Mouse (Mus musculus): ENCODE data around the gene Smdt1. TPM values are rescaled to one million over a fixed set of nuclear protein-coding genes. Genes with fewer than 3 reads are reported as not detected.
A peak's percentile ranks its signal among the peaks of the same experiment; 100 is the strongest.

The Smdt1 gene
- total RNA-seq, 2 experiments from 2014 or later, result 138 to 144 TPM

DNA sequence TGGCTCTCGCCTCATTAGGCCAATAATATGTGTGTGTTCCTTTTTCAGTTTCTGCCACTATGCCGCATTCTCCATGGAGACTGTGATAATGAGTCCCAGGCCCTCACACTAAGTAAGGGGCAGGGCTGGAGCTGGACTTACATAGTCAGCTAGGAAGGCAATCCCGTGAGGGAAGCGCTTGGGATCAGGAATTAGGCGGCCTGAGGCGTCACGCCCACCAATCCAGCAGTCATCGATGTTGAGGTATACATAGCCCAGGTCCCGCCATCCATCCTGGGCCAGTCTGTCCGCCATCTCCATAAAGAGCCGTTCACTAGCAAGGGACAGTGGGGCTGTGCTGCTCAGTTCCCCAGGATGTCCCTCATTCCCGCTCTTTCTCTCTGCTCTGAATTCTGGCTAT, 2.1 kb upstream of the Smdt1 start:
- no peak overlapping the region for H3K4me3 ChIP-seq
- TF ChIP-seq CTCF (conservative IDR thresholded peaks at IDR 0.05), result no peak
- no peak overlapping the region for H3K27ac ChIP-seq
- no peak for DNase-seq (ENCODE audit: low spot score in 2 of 2)

DNA sequence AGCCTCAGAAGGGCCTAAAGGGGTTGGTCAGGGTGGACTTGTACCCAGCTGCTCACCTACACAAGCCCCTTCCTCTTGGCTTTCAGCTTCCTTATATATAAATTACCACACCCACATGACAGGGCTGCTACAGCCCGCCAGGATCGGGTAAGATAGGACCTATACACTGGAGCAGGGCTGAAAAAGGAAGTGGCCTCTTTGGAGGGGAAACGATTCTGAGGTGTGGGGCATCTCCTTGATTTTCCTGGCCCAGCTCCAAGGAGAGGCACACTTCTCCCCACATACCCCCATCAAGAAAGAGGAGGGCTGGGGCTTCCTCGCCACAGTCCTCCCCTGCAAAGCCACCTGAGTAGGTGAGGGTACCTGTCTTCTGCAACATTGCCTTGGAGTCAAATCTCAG, 884 bp upstream of the Smdt1 start:
- peak overlapping the region; percentile 79; the same call in 1 of the 2 replicates for H3K27ac ChIP-seq
- H3K4me3 ChIP-seq, result peak overlapping the region; percentile 94
- no peak for TF ChIP-seq CTCF (conservative IDR thresholded peaks at IDR 0.05)
- DNase-seq (ENCODE audit: low spot score in 2 of 2), result no peak

DNA sequence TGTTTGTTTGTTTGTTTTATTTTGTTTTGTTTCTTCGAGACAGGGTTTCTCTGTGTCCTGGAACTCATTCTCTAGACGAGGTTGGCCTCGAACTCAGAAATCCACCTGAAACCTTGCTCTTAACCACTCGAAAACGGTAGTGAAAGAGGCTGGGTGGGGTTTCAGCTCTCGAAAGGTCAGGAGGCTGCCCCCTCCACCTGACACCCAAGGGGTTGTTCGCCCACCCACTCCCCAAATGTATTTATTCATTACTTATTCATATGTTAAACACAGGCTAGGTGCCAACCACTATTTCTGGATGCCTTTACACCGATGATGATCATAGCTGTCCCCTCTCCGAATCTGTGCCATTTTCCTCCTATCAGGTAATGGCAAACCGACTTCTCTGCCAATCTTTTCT, 391 bp downstream of the Smdt1 start:
- TF ChIP-seq CTCF (conservative IDR thresholded peaks at IDR 0.05), result no peak
- DNase-seq (ENCODE audit: low spot score in 2 of 2), result no peak
- Histone ChIP-seq H3K27ac (peak overlapping the region; percentile 79), H3K4me3 (peak overlapping the region; percentile 94)

DNA sequence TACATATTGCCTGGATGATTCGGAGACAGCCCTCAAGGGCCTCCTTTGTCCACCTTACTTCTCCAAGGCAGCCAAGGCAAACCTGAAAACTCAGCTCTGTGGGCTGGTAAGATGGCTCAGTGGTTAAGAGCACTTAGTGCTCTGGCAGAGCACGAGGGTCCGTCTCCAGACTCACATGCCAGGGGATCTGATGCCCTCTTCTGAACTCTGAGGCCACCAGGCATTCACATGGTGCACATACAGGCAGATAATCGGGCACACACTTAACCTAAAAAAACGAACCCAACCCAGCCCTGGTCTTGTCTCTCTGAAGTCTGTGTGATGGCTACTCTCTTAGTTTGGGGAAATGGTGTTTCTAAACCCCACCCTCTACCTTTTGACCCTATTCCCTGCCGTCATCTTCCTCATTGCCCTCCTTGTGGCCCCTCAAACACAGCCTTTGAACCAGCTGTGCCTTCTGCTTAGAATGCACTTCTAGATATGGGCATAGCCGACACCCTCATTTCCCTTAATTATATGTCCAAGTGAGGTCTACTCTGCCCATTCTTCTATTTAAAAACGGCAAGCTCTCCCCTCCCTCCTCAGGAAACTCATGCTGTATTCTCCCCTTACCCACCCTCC, 985 bp downstream of the Smdt1 start:
- Histone ChIP-seq H3K4me3 (no peak overlapping the region), H3K27ac (no peak overlapping the region)
- no peak for TF ChIP-seq CTCF (conservative IDR thresholded peaks at IDR 0.05)
- DNase-seq (ENCODE audit: low spot score in 2 of 2), result no peak

DNA sequence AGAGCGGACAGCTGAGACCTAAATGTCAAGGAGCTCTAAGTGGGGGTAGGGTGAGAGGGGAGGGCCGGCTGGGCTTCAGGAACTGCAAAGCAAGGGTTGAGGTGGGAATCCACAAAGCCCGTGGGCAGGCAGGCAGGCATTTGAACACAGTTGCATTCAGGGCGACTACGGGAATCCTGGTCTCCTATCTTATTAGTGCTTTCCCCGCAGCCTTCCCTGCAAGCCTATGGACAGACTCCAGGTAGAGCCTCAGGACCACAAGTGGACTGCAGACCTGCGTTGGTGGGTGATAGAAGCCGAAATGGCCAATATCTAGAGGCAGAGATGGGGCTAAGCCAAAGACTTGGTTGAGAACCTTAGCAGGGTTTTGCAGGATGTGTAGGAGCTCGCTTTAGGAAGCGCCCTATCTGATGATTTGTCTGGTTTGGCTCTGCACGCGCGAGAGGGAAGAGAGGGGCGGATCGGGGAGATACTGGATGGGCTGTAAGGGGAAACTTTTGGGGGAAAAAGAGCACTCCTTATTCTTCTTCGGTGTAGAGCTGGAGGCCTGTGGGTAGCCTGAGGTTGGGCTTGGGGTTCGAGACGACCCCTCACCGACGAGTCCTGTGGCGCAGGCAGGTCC, 1.8 kb downstream of the Smdt1 start:
- no peak for TF ChIP-seq CTCF (conservative IDR thresholded peaks at IDR 0.05)
- DNase-seq (ENCODE audit: low spot score in 2 of 2), result no peak
- H3K27ac ChIP-seq, result no peak overlapping the region
- H3K4me3 ChIP-seq, result no peak overlapping the region; the same call in 1 of the 2 replicates

DNA sequence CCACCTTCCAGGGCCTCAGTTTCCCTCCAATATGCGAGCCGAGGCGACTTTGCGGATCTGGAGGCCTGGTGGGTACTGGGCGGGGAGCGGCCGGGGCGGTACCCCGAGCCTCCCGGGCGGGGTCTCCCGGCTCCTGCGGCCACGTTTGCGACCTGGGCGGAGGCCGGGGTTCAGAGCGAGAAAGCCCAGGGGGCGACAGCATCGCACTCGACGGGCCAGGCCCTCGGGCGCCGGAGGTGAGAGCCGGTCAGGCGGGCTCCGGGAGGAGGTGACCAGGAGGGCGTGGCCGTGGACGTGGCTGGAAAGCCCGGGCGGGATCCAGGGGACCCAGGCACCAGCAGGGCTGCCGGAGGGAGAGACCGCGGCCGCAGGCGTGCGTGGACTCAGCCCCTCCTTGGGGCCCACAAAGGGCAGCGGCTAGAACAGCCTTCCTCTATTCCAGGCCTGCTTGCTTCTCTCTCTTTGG, 2.3 kb downstream of the Smdt1 start:
- DNase-seq (ENCODE audit: low spot score in 2 of 2), result no peak
- Histone ChIP-seq H3K4me3 (peak overlapping the region; percentile 19; the same call in 1 of the 2 replicates), H3K27ac (no peak overlapping the region)
- no peak for TF ChIP-seq CTCF (conservative IDR thresholded peaks at IDR 0.05)

DNA sequence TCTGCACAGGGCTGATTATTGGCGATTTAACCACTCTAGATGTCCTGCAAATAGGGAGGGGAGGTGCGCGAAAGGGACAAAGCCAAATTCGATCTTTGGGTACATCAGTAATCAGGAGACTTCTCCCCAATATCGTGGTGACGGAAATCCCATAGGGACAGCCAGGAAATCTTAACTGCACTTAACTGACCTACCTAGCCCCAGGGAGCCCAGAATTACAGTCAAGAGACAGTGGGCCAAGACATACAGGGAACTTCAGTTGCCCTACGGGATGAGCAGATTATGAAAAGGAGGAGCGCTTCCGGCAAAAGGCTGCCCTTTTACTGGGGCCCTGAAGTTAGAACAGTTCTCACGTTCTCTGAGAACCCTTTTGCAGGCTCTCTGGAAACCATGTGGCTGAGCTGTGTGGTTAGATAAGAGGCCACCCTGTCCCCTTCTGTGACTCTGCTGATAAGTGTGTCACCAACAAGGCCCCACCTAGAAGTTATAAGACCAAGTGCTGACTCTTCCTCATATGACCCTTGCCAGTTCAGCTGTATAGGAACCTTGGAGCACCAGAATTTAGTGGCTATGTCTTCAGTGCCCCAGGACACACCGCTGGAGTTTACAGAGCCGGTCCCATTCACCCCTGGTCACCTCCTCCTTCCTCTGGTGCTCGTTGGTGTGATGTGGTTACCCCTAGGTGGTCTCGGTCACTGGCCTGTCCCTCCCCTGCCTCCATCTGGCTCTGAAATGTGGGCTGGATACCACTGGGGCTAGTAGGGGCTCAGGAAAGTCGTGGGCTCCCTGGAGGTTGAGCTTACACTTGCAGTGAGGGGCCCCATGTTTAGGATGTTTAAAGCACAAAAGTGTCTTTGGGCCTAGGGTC, 3.1 kb downstream of the Smdt1 start:
- no peak for TF ChIP-seq CTCF (conservative IDR thresholded peaks at IDR 0.05)
- no peak overlapping the region for H3K4me3 ChIP-seq
- no peak for DNase-seq (ENCODE audit: low spot score in 2 of 2)
- H3K27ac ChIP-seq, result no peak overlapping the region

DNA sequence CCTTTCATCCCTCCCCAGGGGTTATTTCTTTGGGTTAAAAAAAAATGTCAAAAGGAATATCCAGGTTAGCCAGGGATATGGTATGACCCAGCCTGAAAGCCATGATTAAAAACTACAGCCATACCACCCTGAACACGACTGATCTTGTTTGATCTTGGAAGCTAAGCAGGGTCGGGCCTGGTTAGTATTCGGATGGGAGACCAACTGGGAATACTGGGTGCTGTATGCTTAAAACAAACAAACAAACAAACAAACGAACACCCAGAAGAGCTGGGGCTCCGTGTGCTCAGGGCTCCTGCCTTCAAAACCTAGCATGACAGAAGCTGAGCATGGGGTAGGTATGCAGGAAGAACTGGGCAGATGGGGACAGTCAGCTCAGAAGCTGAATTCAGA, 3.8 kb downstream of the Smdt1 start:
- no peak for DNase-seq (ENCODE audit: low spot score in 2 of 2)
- Histone ChIP-seq H3K27ac (no peak overlapping the region), H3K4me3 (no peak overlapping the region)
- TF ChIP-seq CTCF (conservative IDR thresholded peaks at IDR 0.05), result no peak

DNA sequence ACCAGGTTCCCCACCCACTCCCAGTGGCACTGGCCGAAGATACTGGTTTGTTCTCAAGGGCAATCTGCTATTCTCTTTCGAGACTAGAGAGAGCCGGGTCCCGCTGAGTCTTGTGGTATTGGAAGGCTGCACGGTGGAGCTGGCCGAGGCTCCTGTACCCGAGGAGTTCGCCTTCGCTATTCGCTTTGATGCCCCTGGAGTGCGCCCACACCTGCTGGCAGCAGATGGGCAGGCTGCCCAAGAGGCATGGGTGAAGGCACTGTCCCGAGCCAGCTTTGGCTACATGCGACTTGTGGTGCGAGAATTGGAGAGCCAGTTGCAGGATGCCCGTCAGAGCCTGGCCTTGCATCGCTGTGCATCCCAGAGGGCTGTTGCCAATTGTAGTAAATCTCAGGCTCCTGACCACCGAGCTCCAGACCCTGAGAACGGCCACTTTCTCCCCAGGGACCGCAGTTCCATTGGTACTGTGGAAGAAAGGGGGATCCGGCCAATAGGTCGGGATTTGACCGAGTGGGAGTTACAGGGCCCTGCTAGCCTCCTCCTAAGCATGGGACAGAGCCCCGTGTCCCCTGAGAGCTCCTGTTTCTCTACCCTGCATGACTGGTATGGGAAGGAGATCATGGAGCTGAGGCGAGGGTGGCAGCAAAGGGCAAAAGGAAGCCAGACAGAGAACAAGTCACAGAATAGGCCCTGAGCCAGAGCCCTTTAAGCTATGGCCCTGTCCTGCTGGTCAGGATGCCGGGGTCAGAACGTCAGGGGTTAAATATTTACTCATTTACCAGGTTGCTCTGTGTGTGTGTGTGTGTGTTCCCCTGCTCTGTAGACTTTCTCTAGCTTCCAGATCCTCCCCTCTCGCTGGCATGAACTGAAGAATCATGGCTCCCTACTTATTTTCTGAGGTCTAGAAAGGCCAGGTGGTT, 4.9 kb downstream of the Smdt1 start:
- Histone ChIP-seq H3K4me3 (no peak overlapping the region), H3K27ac (no peak overlapping the region)
- DNase-seq (ENCODE audit: low spot score in 2 of 2), result no peak
- TF ChIP-seq CTCF (conservative IDR thresholded peaks at IDR 0.05), result no peak

DNA sequence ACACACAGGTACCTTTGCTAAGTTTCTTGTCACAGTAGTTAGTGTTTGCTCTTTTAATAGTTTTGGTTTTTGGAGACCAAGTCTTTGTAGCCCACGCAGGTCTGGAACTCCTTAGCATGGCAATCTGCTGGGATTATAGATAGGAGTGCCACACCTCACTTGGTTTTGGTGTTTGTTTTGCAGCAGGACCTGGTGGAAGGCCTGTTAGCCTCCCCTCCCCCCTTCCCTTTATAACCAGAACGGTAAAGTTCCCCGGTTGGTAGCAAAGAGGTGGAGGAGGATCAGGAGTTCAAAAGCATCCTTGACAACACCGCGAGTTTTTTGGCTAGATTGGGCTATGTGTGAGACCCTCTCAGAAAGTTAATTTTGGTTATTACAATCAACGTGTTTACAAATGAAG, 6.2 kb downstream of the Smdt1 start:
- DNase-seq (ENCODE audit: low spot score in 2 of 2), result no peak
- Histone ChIP-seq H3K27ac (no peak overlapping the region), H3K4me3 (no peak overlapping the region)
- no peak for TF ChIP-seq CTCF (conservative IDR thresholded peaks at IDR 0.05)

DNA sequence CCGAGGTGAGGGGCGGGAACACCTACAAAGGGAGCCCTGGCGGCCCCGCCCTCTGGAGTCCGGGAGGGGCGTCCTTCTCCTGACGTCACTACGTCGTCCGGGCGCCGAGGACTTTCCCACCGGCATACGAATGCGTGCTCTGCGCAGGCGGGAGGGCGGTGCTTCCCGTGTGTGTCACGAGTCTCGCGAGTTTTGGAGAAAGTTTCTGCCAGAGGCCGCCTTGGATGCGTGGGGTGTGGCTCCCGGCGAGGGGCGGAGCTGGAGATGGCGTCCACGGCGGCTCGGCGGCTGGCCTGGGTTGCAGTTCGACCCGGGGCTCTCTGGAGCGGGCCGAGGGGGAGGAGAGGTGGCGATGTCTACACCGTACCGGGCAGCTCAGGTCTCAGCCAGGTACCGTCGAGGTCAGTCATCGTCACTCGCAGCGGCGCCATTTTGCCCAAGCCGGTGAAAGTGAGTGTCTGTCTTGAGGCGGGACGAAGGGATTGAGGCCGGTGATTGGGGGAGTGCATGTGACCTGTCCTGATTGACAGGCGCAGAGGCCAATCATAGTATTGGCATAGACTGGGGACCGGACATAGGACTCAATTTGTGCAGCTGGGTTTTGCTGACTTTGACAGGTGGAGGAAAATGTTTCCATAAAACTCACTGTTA, 7.2 kb downstream of the Smdt1 start:
- peak overlapping the region; percentile 97 for H3K27ac ChIP-seq
- TF ChIP-seq CTCF (conservative IDR thresholded peaks at IDR 0.05), result no peak
- DNase-seq (ENCODE audit: low spot score in 2 of 2), result peak; percentile 96 to 98
- H3K4me3 ChIP-seq, result peak overlapping the region; percentile 92
